Mouse (Mus musculus): ENCODE data around the gene Ly6g5b. TPM values are rescaled to one million over a fixed set of nuclear protein-coding genes. Genes with fewer than 3 reads are reported as not detected.

Ly6g5b gene
- total RNA-seq, 1 experiment from 2014 or later, result 0.61 TPM

Other genes with a start within 250 kb of the Ly6g5b start
- gene Zbtb12, start 235.9 kb downstream of the Ly6g5b start, total RNA-seq (2023), result 5.4 TPM
- gene Gm20547, start 233.4 kb downstream of the Ly6g5b start, total RNA-seq (2023), result not detected
- gene C2, start 217.2 kb downstream of the Ly6g5b start, total RNA-seq (2023), result 1.9 TPM
- 120 TPM for gene Ehmt2, start 217.0 kb downstream of the Ly6g5b start, total RNA-seq (2023)
- gene Slc44a4, start 201.0 kb downstream of the Ly6g5b start, total RNA-seq (2023), result not detected
- gene Neu1, start 184.2 kb downstream of the Ly6g5b start, total RNA-seq (2023), result 55.1 TPM
- 83.6 TPM for gene Hspa1b, start 156.2 kb downstream of the Ly6g5b start, total RNA-seq (2023)
- gene Gm20481, start 145.5 kb downstream of the Ly6g5b start, total RNA-seq (2023), result not detected
- gene Hspa1a, start 143.3 kb downstream of the Ly6g5b start, total RNA-seq (2023), result 42.1 TPM
- gene Hspa1l, start 142.7 kb downstream of the Ly6g5b start, total RNA-seq (2023), result not detected
- gene Lsm2, start 133.6 kb downstream of the Ly6g5b start, total RNA-seq (2023), result 27.1 TPM
- 98.2 TPM for gene Vars, start 114.4 kb downstream of the Ly6g5b start, total RNA-seq (2023)
- 0.80 TPM for gene Vwa7, start 98.8 kb downstream of the Ly6g5b start, total RNA-seq (2023)
- 0.70 TPM for gene Sapcd1, start 87.4 kb downstream of the Ly6g5b start, total RNA-seq (2023)
- 2.9 TPM for gene Msh5, start 68.7 kb downstream of the Ly6g5b start, total RNA-seq (2023)
- 149 TPM for gene Clic1, start 65.5 kb downstream of the Ly6g5b start, total RNA-seq (2023)
- 0.64 TPM for gene Ddah2, start 56.4 kb downstream of the Ly6g5b start, total RNA-seq (2023)
- gene Ly6g6c, start 50.0 kb downstream of the Ly6g5b start, total RNA-seq (2023), result not detected
- not detected for gene Mpig6b, start 49.2 kb downstream of the Ly6g5b start, total RNA-seq (2023)
- gene Ly6g6e, start 38.5 kb downstream of the Ly6g5b start, total RNA-seq (2023), result not detected
- not detected for gene Ly6g6d, start 37.4 kb downstream of the Ly6g5b start, total RNA-seq (2023)
- not detected for gene Ly6g6f, start 29.8 kb downstream of the Ly6g5b start, total RNA-seq (2023)
- gene Abhd16a, start 26.2 kb downstream of the Ly6g5b start, total RNA-seq (2023), result 70.2 TPM
- gene Ly6g5c, start 7.1 kb downstream of the Ly6g5b start, total RNA-seq (2023), result not detected
- gene Gpank1, start 6.0 kb upstream of the Ly6g5b start, total RNA-seq (2023), result 22.8 TPM
- 143 TPM for gene Csnk2b, start 6.6 kb upstream of the Ly6g5b start, total RNA-seq (2023)
- 21.0 TPM for gene D17H6S53E, start 10.9 kb upstream of the Ly6g5b start, total RNA-seq (2023)
- not detected for gene Apom, start 16.6 kb upstream of the Ly6g5b start, total RNA-seq (2023)
- gene Bag6, start 19.8 kb upstream of the Ly6g5b start, total RNA-seq (2023), result 377 TPM
- 311 TPM for gene Prrc2a, start 49.5 kb upstream of the Ly6g5b start, total RNA-seq (2023)
- gene Aif1, start 60.6 kb upstream of the Ly6g5b start, total RNA-seq (2023), result 2.4 TPM
- gene Lst1, start 73.0 kb upstream of the Ly6g5b start, total RNA-seq (2023), result 19.8 TPM
- gene Ltb, start 79.0 kb upstream of the Ly6g5b start, total RNA-seq (2023), result 515 TPM
- gene Tnf, start 86.6 kb upstream of the Ly6g5b start, total RNA-seq (2023), result 17.4 TPM
- 16.4 TPM for gene Lta, start 89.9 kb upstream of the Ly6g5b start, total RNA-seq (2023)
- gene Gm16181, start 105.4 kb upstream of the Ly6g5b start, total RNA-seq (2023), result not detected
- gene Atp6v1g2, start 118.2 kb upstream of the Ly6g5b start, total RNA-seq (2023), result 2.9 TPM
- gene Nfkbil1, start 120.4 kb upstream of the Ly6g5b start, total RNA-seq (2023), result 12.2 TPM
- gene Ddx39b, start 126.3 kb upstream of the Ly6g5b start, total RNA-seq (2023), result 460 TPM
- gene H2-D1, start 147.3 kb upstream of the Ly6g5b start, total RNA-seq (2023), result 2,305 TPM
- gene H2-Q1, start 205.0 kb upstream of the Ly6g5b start, total RNA-seq (2023), result 16.9 TPM
- gene H2-Q2, start 226.8 kb upstream of the Ly6g5b start, total RNA-seq (2023), result 10.5 TPM

Data from CD8-positive naive resting alpha-beta T cell, adult 57 days (primary cell).